Mouse (Mus musculus): ENCODE data around the gene Siah2. TPM values are rescaled to one million over a fixed set of nuclear protein-coding genes. Genes with fewer than 3 reads are reported as not detected.

Siah2 gene
- total RNA-seq, 4 experiments from 2014 or later: 13.7 to 17.1 (median 16.5) TPM

- DNase-seq (ENCODE audit: low spot score in 2 of 2): no peak
Observed at GRCm38 (mm10) chr3:58695507-58695906, 3.3 kb upstream of the Siah2 start.

- DNase-seq (ENCODE audit: low spot score in 2 of 2): no peak
Observed at GRCm38 (mm10) chr3:58695044-58695443, 2.8 kb upstream of the Siah2 start.

- DNase-seq (ENCODE audit: low spot score in 2 of 2): no peak
Observed at GRCm38 (mm10) chr3:58693331-58693730, 1.1 kb upstream of the Siah2 start.

DNA sequence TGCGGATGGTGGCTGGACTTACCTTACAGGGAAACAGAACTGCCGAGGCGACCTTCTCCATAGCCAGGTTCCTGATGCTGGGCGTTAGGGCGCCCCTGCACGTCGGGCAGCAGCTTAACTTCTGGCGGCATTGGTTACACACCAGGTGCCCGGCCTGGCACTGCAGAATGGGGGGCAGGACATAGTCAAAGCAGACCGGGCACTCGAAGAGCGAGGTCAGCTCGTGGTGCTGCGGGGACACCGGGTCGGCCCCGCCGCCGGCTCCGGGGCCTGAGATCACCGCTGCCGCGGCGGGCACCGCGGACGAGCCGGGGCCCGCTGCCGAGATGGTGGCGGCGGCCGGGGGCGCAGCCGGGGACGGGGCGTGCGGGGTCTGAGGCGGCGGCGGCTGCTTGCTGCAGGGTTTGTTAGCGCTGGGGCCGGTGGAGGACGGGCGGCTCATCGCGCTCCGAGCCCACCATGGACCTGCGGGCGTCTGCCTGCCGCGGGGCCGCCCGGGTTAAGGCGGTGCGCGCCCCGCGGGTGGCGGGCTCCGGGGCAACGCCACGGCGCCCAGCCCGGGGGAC lies 743 bp downstream of the Siah2 start:
- DNase-seq (ENCODE audit: low spot score in 2 of 2): peak; percentile 28 to 37

DNA sequence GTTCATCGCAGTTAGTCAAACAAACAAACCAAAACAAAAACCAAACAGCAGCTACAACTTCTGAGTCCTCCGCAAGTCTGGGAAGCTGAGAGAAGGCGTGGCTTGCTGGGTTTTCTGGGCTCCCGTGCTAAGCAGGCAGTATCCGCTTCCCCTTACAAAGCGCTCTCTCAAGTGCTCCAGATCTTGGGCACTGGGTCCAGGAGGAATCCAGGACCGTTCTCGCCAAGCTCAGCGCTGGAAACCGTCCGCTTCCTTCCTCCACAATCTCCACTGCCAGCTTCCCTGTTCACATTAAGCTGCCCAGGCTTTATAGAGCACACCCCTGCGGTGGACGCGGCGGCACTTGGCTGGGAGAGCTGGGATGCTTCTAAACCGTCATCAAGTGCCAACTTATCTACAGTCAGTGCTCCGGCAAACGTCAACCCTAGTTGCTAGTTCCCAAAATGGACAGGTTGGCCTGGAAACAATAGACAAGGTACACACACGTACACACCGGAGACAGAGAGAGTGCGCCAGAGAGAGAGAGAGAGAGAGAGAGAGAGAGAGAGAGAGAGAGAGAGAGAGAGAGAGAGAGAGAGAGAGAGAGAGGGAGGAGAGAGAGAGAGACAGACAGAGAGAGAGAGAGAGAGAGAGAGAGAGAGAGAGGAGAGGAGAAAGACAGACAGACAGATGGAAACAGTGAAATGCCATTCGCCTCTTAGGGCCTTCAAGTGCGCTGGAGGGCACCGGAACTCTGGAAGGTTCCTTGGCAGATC lies 1.4 kb downstream of the Siah2 start:
- DNase-seq (ENCODE audit: low spot score in 2 of 2): peak; percentile 46 to 56

DNA sequence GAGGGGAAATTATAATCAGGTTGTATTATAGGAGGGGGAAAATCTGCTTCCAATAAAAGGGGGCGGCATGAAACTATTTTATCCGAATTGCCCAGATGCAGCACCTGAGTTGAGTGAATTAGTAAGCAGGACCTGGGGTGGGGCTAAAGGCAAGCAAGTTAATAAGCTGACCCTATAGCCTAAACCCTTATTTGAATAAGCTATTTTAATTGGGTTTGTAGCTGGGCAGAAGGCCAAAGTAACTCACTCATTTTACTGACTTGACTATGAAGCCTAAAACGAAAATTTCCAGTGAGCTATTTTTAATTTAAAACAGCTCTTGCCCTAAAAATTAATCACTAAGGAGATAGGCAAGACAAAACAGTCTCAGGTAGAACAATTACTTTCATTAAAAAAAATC lies 2.5 kb downstream of the Siah2 start:
- DNase-seq (ENCODE audit: low spot score in 2 of 2): no peak

DNA sequence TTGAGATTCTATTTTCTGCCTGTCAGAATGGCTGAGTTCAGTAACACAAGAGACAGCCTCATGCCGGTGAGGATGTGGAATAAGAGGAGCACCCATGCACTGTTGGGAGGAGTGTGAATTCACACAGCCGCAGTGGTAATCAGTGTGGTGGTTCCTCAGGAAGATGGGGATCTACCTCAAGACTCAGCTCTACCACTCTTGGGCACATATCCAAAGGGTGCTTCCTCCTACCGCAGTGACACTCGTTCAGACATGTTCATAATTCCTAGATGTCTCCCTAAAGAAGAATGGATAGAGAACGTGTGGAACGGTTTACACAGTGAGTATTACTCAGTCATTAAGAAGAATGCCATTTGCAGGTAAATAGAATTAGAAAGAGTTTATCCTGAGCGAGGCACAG lies 3.1 kb downstream of the Siah2 start:
- DNase-seq (ENCODE audit: low spot score in 2 of 2): no peak

DNA sequence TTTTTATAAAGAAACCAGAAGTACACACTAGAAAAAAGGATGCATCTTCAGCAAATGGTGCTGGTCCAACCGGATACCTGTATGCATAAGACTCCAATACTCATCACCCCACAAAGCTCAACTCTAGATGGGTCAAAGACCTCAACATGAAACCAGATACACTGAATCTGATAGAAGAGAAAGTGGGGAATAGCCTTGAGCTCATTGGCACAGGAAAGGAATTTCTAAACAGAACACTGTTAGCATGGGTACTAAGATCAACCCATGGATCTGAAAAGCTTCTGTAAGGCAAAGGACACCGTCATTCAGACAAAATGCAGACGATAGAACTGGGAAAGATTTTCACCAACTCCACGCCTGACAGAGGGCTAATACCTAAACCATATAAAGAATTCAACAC lies 3.6 kb downstream of the Siah2 start:
- DNase-seq (ENCODE audit: low spot score in 2 of 2): no peak

DNA sequence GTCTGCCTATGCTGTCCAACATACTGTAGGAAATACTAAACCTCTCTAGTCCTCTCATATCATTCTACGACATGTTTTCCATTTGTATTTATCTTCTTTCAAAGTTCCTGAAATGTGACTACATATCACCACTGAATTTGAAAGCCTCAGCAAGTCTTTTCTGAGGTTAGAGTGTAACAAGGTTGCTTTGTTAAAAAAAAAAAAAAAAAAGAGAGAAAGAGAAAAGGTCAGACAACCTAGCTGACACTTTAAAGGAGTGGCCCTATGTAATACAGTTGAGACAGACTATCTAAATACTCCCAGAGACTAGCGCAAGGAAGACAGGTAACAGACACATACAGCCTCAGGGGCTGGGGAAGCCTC lies 5.3 kb downstream of the Siah2 start:
- no peak for DNase-seq (ENCODE audit: low spot score in 2 of 2)

GRCm38 (mm10) chr3:58686206-58686921 lies 5.8 kb downstream of the Siah2 start:
- no peak for DNase-seq (ENCODE audit: low spot score in 2 of 2)

DNA sequence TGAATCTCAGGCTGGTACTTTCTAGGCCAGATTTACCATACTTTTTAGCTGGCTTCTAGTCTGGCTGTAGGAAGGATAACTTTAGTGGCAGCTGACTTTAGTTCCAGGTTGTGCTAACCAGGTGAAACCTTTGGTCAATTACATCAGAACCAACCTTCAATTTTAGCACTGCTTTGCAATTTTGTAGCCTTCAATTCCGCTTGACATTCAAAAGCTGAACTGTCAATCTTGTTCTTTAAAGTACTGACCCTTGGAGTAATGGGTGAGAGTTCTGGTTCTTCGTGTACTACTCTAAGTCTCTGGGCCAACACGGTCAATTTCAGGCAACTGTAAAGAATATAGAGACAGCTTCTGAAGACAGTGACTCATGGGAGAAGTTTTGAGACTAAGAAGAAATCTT lies 6.8 kb downstream of the Siah2 start:
- DNase-seq (ENCODE audit: low spot score in 2 of 2): no peak

DNA sequence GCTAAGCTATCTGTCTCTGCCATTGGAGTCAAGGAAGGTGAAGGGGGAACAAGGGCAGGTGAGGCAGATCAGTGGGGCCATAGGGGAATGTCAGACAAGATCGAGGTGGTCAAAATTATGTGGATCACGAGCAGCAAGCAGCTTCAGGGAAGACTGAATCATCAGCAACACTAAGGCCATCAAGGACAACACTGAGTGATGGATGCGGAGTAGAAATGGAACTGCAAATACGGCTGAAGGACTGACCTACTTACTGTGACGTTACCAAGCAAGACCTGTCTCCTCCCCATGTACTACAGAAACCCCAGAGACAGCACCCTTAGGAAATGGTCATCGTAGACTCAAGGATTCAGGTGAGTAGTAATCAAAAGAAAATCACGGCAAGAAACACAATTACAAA lies 8.9 kb downstream of the Siah2 start:
- DNase-seq (ENCODE audit: low spot score in 2 of 2): no peak

GRCm38 (mm10) chr3:58682336-58682735 lies 9.9 kb downstream of the Siah2 start:
- no peak for DNase-seq (ENCODE audit: low spot score in 2 of 2)

DNA sequence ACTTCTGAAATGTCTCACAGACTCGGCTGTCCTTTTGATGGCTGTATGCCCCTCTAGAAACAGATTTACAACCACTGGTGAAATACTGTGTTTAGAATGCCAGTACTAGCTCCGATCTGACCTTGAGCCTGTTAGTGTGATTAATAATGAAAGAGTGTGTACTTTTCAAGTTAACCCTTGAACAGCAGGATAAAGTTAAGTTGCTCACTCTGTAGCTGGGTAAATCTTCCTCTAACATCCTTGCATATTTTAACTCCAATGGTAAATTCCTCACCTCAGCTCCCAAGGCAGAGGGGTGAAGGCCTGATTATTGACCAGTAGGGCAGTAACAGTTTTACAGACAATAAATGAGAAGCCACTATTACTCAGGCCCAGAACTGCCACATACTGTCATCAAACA lies 10.4 kb downstream of the Siah2 start:
- no peak for DNase-seq (ENCODE audit: low spot score in 2 of 2)

GRCm38 (mm10) chr3:58680943-58681637 lies 11.1 kb downstream of the Siah2 start:
- no peak for DNase-seq (ENCODE audit: low spot score in 2 of 2)

DNA sequence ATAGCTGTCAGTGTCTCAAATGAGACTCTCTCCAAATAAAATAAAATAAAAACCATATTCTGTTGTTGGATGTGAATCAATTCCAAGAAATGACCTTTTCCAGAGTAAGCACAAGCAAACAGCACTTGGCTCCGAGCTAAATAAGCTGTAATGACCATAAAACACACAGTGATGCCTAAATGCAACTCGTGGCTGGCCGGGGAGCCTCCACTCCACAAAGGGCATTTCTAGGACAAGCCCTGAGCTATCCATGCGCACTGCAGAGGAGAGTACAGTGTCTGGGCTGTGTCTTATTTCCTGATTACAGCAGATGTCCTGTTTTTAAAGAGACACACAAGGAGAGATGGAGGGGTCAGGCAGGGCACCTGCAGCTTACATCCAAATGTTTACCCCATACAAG lies 12.2 kb downstream of the Siah2 start:
- no peak for DNase-seq (ENCODE audit: low spot score in 2 of 2)

- no peak for DNase-seq (ENCODE audit: low spot score in 2 of 2)
Observed at GRCm38 (mm10) chr3:58678905-58679304, 13.3 kb downstream of the Siah2 start.

GRCm38 (mm10) chr3:58678384-58678783 lies 13.8 kb downstream of the Siah2 start:
- DNase-seq (ENCODE audit: low spot score in 2 of 2): no peak

GRCm38 (mm10) chr3:58677615-58678014 lies 14.6 kb downstream of the Siah2 start:
- DNase-seq (ENCODE audit: low spot score in 2 of 2): no peak

GRCm38 (mm10) chr3:58673295-58673694 lies 18.9 kb downstream of the Siah2 start:
- no peak for DNase-seq (ENCODE audit: low spot score in 2 of 2)

GRCm38 (mm10) chr3:58672481-58673183 lies 19.6 kb downstream of the Siah2 start:
- DNase-seq (ENCODE audit: low spot score in 2 of 2): no peak
